In the genomic region with DNA sequence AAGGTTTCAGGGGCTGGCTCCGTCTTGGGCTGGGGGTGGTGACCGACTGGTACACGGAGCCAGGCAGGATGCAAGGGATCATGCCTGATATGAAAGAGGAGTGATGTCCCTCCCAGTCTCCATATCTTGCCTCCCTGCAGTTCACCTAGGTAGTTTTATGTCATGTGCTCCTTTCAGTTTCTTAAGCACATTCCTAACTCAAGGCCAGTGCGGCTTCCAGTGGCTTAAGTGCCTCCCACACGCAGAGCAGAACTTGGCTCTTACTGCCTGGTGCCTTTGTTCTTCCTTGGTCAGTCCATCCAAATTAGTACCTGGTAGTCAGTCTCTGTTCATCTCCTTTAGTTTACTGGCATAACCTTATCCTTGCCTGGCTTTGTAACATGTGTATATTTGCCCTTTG, we compare ENCODE assay signal across 22 mouse cellular contexts.
A peak's percentile ranks its signal among the peaks of the same experiment; 100 is the strongest.
DNase-seq lines count a peak whose midpoint lies in the region; ATAC-seq and TF ChIP-seq lines count a peak whose summit lies in the region.
"Had no signal": no experiment of that assay in that cellular context is flagged by ENCODE, and none has a peak within 500 bp of the region (broad histone marks: within the 10 kb centered on the region; RNA-seq: fewer than 3 reads in every experiment).

No protein-coding gene starts in this region.

- no peaks in the 10 kb centered on the region for H3K9me3 ChIP-seq in lung, postnatal 0 days (ENCODE audit: low read length)
- H3K9me3 ChIP-seq: embryonic facial prominence, embryonic 12.5 days; embryonic facial prominence, embryonic 15.5 days; forebrain, embryonic 12.5 days; forebrain, embryonic 15.5 days; hindbrain, embryonic 12.5 days; hindbrain, embryonic 15.5 days had no signal

- no peak overlapping the region for H3K27ac ChIP-seq in lung, postnatal 0 days (ENCODE audit: low read length)
- H3K27ac ChIP-seq: embryonic facial prominence, embryonic 12.5 days; embryonic facial prominence, embryonic 15.5 days; forebrain, embryonic 12.5 days; forebrain, embryonic 15.5 days; hindbrain, embryonic 12.5 days; hindbrain, embryonic 15.5 days had no signal

- no peak for TF ChIP-seq POLR2A in lung, adult 2 months (IDR thresholded peaks at IDR 0.05; ENCODE audit: borderline replicate concordance, extremely low read depth, low read depth, low read length)

- WGBS in lung, adult 2 months, result 67% methylated on average over 5 of the region's 5 CpGs
- 51% methylated on average over 5 of the region's 5 CpGs for WGBS in lung, postnatal 0 days

- H3K4me3 ChIP-seq in lung, adult 2 months (replicated peaks; ENCODE audit: extremely low read depth, low read depth, low read length), result no peak overlapping the region
- H3K4me3 ChIP-seq in lung, postnatal 0 days (ENCODE audit: low read depth, low read length), result no peak overlapping the region
- H3K4me3 ChIP-seq: embryonic facial prominence, embryonic 12.5 days; embryonic facial prominence, embryonic 15.5 days; forebrain, embryonic 12.5 days; forebrain, embryonic 15.5 days; hindbrain, embryonic 12.5 days; hindbrain, embryonic 15.5 days had no signal

- no peaks in the 10 kb centered on the region for H3K27me3 ChIP-seq in lung, postnatal 0 days (replicated peaks; ENCODE audit: insufficient read depth, low read length)
- H3K27me3 ChIP-seq: embryonic facial prominence, embryonic 12.5 days; embryonic facial prominence, embryonic 15.5 days; forebrain, embryonic 12.5 days; forebrain, embryonic 15.5 days; hindbrain, embryonic 12.5 days; hindbrain, embryonic 15.5 days had no signal

- H3K9ac ChIP-seq in lung, postnatal 0 days (replicated peaks; ENCODE audit: low read depth), result no peak overlapping the region
- H3K9ac ChIP-seq: embryonic facial prominence, embryonic 12.5 days; embryonic facial prominence, embryonic 15.5 days; forebrain, embryonic 12.5 days; forebrain, embryonic 15.5 days; hindbrain, embryonic 12.5 days; hindbrain, embryonic 15.5 days had no signal

- peak; percentile 55 for ATAC-seq in lung, postnatal 0 days
- ATAC-seq: CD4-positive, CD25-positive, alpha-beta regulatory T cell, adult 4 months; forebrain, embryonic 15.5 days had no signal

- no peaks in the 10 kb centered on the region for H3K36me3 ChIP-seq in lung, postnatal 0 days (ENCODE audit: insufficient read depth, low read length)
- H3K36me3 ChIP-seq: embryonic facial prominence, embryonic 12.5 days; embryonic facial prominence, embryonic 15.5 days; forebrain, embryonic 12.5 days; forebrain, embryonic 15.5 days; hindbrain, embryonic 12.5 days; hindbrain, embryonic 15.5 days had no signal

- H3K4me2 ChIP-seq in lung, postnatal 0 days (replicated peaks; ENCODE audit: low read depth, low read length), result no peak overlapping the region
- H3K4me2 ChIP-seq: embryonic facial prominence, embryonic 12.5 days; embryonic facial prominence, embryonic 15.5 days; forebrain, embryonic 12.5 days; forebrain, embryonic 15.5 days; heart, embryonic 11.5 days; hindbrain, embryonic 12.5 days; hindbrain, embryonic 15.5 days had no signal

- H3K4me1 ChIP-seq in lung, adult 2 months (ENCODE audit: control insufficient read depth, insufficient read depth, low read length), result peaks cover 8% of the 10 kb centered on the region
- peaks cover 3% of the 10 kb centered on the region; the same call in 1 of the 2 replicates for H3K4me1 ChIP-seq in lung, postnatal 0 days (ENCODE audit: insufficient read depth, low read depth, low read length)

- no peak for TF ChIP-seq EP300 in lung, postnatal 0 days (IDR thresholded peaks at IDR 0.05)

- TF ChIP-seq CTCF in lung, adult 2 months (IDR thresholded peaks at IDR 0.05; ENCODE audit: insufficient read depth, low read length), result no peak
- TF ChIP-seq CTCF in lung, postnatal 0 days (IDR thresholded peaks at IDR 0.05), result no peak

- intact Hi-C loops in gastrocnemius, postnatal 14 days (cut with DNase I; ENCODE audit: low total_unique reads), result no loop called here

- DNase-seq in lung, adult 2 months, result peak; percentile 20
- DNase-seq in lung, postnatal 10 days, result no peak
- DNase-seq in ovary, postnatal 36 days (ENCODE audit: low spot score), result peak; percentile 15
- DNase-seq in ovary, postnatal 10 days (ENCODE audit: low spot score), result no peak
- peak; percentile 64 for DNase-seq in lung, postnatal 0 days (ENCODE audit: low spot score)
- DNase-seq in lung, postnatal 36 days, result peak; percentile 48
- no peak for DNase-seq in gastrocnemius, postnatal 14 days
- DNase-seq: adrenal gland, postnatal 14 days; cerebellum, adult 11 months; cerebellum, adult 2 months; cerebellum, adult 9-11 months; cerebellum, postnatal 25 days; gastrocnemius, postnatal 10 days; heart, adult 11 months had no signal

Comparison
In these comparisons a context has a peak if more than half of its experiments do, and no peak if none do; other contexts are left out.
1. DNase-seq: peak in lung, adult 2 months (single experiment), ovary, postnatal 36 days (single experiment), lung, postnatal 0 days (single experiment) and lung, postnatal 36 days (single experiment); none in lung, postnatal 10 days (single experiment), ovary, postnatal 10 days (single experiment) and gastrocnemius, postnatal 14 days (single experiment).